Mouse (Mus musculus) CH12.LX (cell line): Measurements from ENCODE around the gene Reg3d. TPM values are rescaled to one million over a fixed set of nuclear protein-coding genes. Genes with fewer than 3 reads are reported as not detected.
"Not testable (repeated sequence)": the region's sequence is repeated elsewhere in the genome, so short reads cannot be mapped to it uniquely, and the experiment has no call there.

ENCODE experiments used
- DNase-seq: peaks from one replicate; pipeline ENCODE4 v3.0.0-alpha.2; 2013; ENCODE audit errors: extremely low read depth
- H3K27ac ChIP-seq: 2 replicates; pipeline ENCODE4 v1.5.1; 2012; ENCODE audit warnings: low read depth, mild to moderate bottlenecking, control low read depth, moderate library complexity; ENCODE audit not compliant: insufficient read depth
- H3K27me3 ChIP-seq: replicated peaks from 2 replicates; pipeline ENCODE3; 2012; ENCODE audit warnings: inconsistent platforms
- H3K36me3 ChIP-seq, 2 experiments: replicated peaks in 1 of 2; 2 replicates each; pipeline versions ENCODE3 to v1.6.1; 2012; ENCODE audit warnings: inconsistent platforms in 1 of 2, low read length in 1 of 2, mild to moderate bottlenecking in 1 of 2, mixed read lengths in 1 of 2, moderate library complexity in 1 of 2; ENCODE audit not compliant: control insufficient read depth in 1 of 2, insufficient read depth in 1 of 2
- H3K4me1 ChIP-seq, 2 experiments: 2 replicates each; pipeline ENCODE4 v1.6.1; 2012; ENCODE audit warnings: inconsistent platforms in 1 of 2, moderate library complexity in 1 of 2; ENCODE audit not compliant: insufficient read depth in 2 of 2, control insufficient read depth in 1 of 2
- H3K4me2 ChIP-seq: 2 replicates; pipeline ENCODE4 v1.6.1; 2012; ENCODE audit warnings: low read depth, mild to moderate bottlenecking, control low read depth; ENCODE audit not compliant: poor library complexity, insufficient read depth, severe bottlenecking
- H3K4me3 ChIP-seq, 3 experiments: fragments of 150-350 bp in 1 of 3; sonication (generic) in 1 of 3; replicated peaks in 1 of 3; 2 replicates each; pipeline versions ENCODE3 to v1.5.1; 2011 to 2012; ENCODE audit warnings: low read depth in 2 of 3, low read length in 2 of 3, mild to moderate bottlenecking in 2 of 3, moderate library complexity in 2 of 3, control low read depth in 1 of 3, improper control_type of control experiment in 1 of 3, inconsistent platforms in 1 of 3, mixed read lengths in 1 of 3; ENCODE audit not compliant: poor library complexity in 1 of 3
- H3K79me2 ChIP-seq: replicated peaks from 2 replicates; pipeline ENCODE4 v1.6.1; 2012; ENCODE audit warnings: mild to moderate bottlenecking, moderate library complexity; ENCODE audit not compliant: control insufficient read depth, poor library complexity, insufficient read depth, severe bottlenecking; ENCODE audit errors: extremely low read depth
- H3K9ac ChIP-seq: 2 replicates; pipeline ENCODE4 v1.6.1; 2012; ENCODE audit warnings: low read depth, mild to moderate bottlenecking, control low read depth, moderate library complexity; ENCODE audit not compliant: insufficient read depth
- H3K9me3 ChIP-seq: replicated peaks from 2 replicates; pipeline ENCODE3; 2012; ENCODE audit warnings: low read length, inconsistent platforms, mixed read lengths
- CHD2 ChIP-seq: IDR thresholded peaks from 2 replicates; pipeline ENCODE4 v1.6.1; 2011; ENCODE audit warnings: low read length, improper control_type of control experiment
- CTCF ChIP-seq, 2 experiments: IDR thresholded peaks in 1 of 2; conservative IDR thresholded peaks in 1 of 2; 2 replicates each; pipeline ENCODE4 v1.5.1; 2011 to 2012; ENCODE audit warnings: low read depth in 2 of 2, low read length in 2 of 2, improper control_type of control experiment in 1 of 2, inconsistent platforms in 1 of 2, mild to moderate bottlenecking in 1 of 2, moderate library complexity in 1 of 2
- HCFC1 ChIP-seq: IDR thresholded peaks from 2 replicates; pipeline ENCODE4 v1.6.1; 2012; ENCODE audit warnings: low read depth, mild to moderate bottlenecking, inconsistent platforms, low read length, improper control_type of control experiment
- MAX ChIP-seq: IDR thresholded peaks from 2 replicates; pipeline ENCODE4 v1.6.1; 2011; ENCODE audit warnings: low read length, improper control_type of control experiment
- MAZ ChIP-seq: IDR thresholded peaks from 2 replicates; pipeline ENCODE4 v1.6.1; 2012; ENCODE audit warnings: low read depth, mild to moderate bottlenecking, inconsistent platforms, low read length, improper control_type of control experiment, moderate library complexity
- MXI1 ChIP-seq: IDR thresholded peaks from 2 replicates; pipeline ENCODE4 v1.6.1; 2011; ENCODE audit warnings: mild to moderate bottlenecking, low read depth, low read length, improper control_type of control experiment
- MYC ChIP-seq: IDR thresholded peaks from 2 replicates; pipeline ENCODE4 v1.6.1; 2011; ENCODE audit warnings: low read depth, mild to moderate bottlenecking, improper control_type of control experiment, low read length
- PAX5 ChIP-seq: IDR thresholded peaks from 2 replicates; pipeline ENCODE4 v1.6.1; 2012; ENCODE audit warnings: low read length, inconsistent platforms, mixed read lengths
- RCOR1 ChIP-seq: conservative IDR thresholded peaks from 2 replicates; pipeline ENCODE4 v1.6.1; 2012; ENCODE audit warnings: low read depth, mild to moderate bottlenecking, inconsistent platforms, low read length, improper control_type of control experiment
- SMC3 ChIP-seq: IDR thresholded peaks from 2 replicates; pipeline ENCODE4 v1.6.1; 2011; ENCODE audit warnings: low read depth, low read length, improper control_type of control experiment
- TBP ChIP-seq: conservative IDR thresholded peaks from 2 replicates; pipeline ENCODE4 v1.6.1; 2011; ENCODE audit warnings: low read depth, low read length, improper control_type of control experiment
- TCF12 ChIP-seq: IDR thresholded peaks from 2 replicates; pipeline ENCODE4 v1.6.1; 2014; ENCODE audit warnings: low read depth, mild to moderate bottlenecking, inconsistent platforms, low read length, improper control_type of control experiment
- UBTF ChIP-seq: IDR thresholded peaks from 2 replicates; pipeline ENCODE4 v1.6.1; 2012; ENCODE audit warnings: low read depth, mild to moderate bottlenecking, inconsistent platforms, low read length, improper control_type of control experiment, moderate library complexity
- USF1 ChIP-seq: IDR thresholded peaks from 2 replicates; pipeline ENCODE4 v1.6.1; 2014; ENCODE audit warnings: low read depth, mild to moderate bottlenecking, inconsistent platforms, low read length, improper control_type of control experiment
- USF2 ChIP-seq: conservative IDR thresholded peaks from 2 replicates; pipeline ENCODE4 v1.6.1; 2011; ENCODE audit warnings: low read depth, low read length, improper control_type of control experiment
- ZC3H11A ChIP-seq: IDR thresholded peaks from 2 replicates; pipeline ENCODE4 v1.6.1; 2012; ENCODE audit warnings: low read depth, mild to moderate bottlenecking, inconsistent platforms, low read length, improper control_type of control experiment
- ZKSCAN1 ChIP-seq: IDR thresholded peaks from 2 replicates; pipeline ENCODE4 v1.6.1; 2012; ENCODE audit warnings: low read depth, inconsistent platforms, low read length, improper control_type of control experiment, borderline replicate concordance
- ZNF384 ChIP-seq: IDR thresholded peaks from 2 replicates; pipeline ENCODE4 v1.6.1; 2012; ENCODE audit warnings: low read depth, low read length, improper control_type of control experiment, inconsistent platforms
- dilution Hi-C: fragments of 300-500 bp; cut with MboI; formaldehyde crosslinking; loops from 2 replicates; pipeline ENCODE4 v1.14.3; 2020; ENCODE audit warnings: low sequenced_read_pairs; ENCODE audit not compliant: extremely low pct_unique_long_range_greater_than_20kb, extremely low pct_ligation_motif_present
- in situ Hi-C: fragments of 300-500 bp; cut with MboI; formaldehyde crosslinking; loops from 3 replicates; pipeline ENCODE4 v1.14.3; 2019; ENCODE audit warnings: low sequenced_read_pairs, low pct_ligation_motif_present, low pct_unique_long_range_greater_than_20kb, mixed read lengths
- polyA plus RNA-seq: library from polyadenylated mRNA; unstranded; fragments of >175 nt; gene quantifications from 2 replicates; pipeline ENCODE4 v1.2.1, GENCODE M21; 2012; ENCODE audit warnings: low read depth; ENCODE audit not compliant: insufficient read length
- total RNA-seq, 2 experiments: library from RNA; depleted of rRNA; stranded (reverse); fragments of 300-350 nt in 1 of 2; fragments of >200 nt in 1 of 2; gene quantifications; 2 replicates each; pipeline ENCODE4 v1.2.3; 2012 to 2014

Reg3d gene
- total and polyA plus RNA-seq, 3 experiments: not detected

DNA sequence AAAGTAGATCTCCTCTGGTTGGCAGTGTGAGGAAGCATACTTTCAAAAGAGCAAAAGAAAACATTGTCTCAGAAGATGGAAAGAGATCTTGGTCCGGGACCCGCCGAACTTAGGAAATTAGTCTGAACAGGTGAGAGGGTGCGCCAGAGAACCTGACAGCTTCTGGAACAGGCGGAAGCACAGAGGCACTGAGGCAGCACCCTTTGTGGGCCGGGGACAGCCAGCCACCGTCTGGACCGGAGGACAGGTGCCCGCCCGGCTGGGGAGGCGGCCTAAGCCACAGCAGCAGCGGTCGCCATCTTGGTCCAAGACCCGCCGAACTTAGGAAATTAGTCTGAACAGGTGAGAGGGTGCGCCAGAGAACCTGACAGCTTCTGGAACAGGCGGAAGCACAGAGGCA lies 16.7 kb upstream of the Reg3d start, which contains the start of gene Reg2:
Reg2 (plus strand) TSS at position 301 of the 400 bp plus-strand sequence.
- H3K4me2 ChIP-seq, H3K9ac ChIP-seq, dilution Hi-C loops, H3K27me3 ChIP-seq, DNase-seq, H3K4me1 ChIP-seq, H3K79me2 ChIP-seq, H3K36me3 ChIP-seq, H3K4me3 ChIP-seq, H3K27ac ChIP-seq, in situ Hi-C loops: not testable (repeated sequence)
- peaks cover 10% of the 10 kb centered on the region for H3K9me3 ChIP-seq

DNA sequence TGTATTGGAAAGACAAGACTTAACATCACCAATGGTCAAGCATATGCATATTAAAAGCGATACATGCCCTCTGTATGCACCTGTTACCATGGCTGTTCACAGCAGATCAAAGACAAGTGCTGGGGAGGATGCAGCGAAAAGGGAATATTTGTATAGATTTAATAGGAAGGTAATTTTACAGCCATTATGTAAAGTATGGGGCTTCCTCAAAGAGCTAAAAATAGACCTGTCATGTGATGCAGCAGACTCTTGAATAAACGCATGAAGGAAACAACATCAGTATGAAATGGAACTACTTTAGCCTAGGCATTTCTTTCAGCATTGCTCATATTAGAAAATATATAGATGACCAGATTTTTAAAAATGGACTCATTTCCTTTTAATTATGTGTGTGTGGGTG lies 6.9 kb upstream of the Reg3d start:
- in situ Hi-C loops: no loop called here
- H3K4me2 ChIP-seq: no peak overlapping the region
- no peaks in the 10 kb centered on the region for H3K27me3 ChIP-seq
- H3K9me3 ChIP-seq: peaks cover 41% of the 10 kb centered on the region
- H3K4me3 ChIP-seq: no peak overlapping the region
- H3K36me3 ChIP-seq: no peaks in the 10 kb centered on the region
- DNase-seq: no peak
- dilution Hi-C loops: no loop called here
- no peaks in the 10 kb centered on the region for H3K79me2 ChIP-seq
- no peaks in the 10 kb centered on the region for H3K4me1 ChIP-seq
- no peak overlapping the region for H3K9ac ChIP-seq
- TF ChIP-seq MXI1: no peak
- no peak for TF ChIP-seq CTCF (conservative IDR thresholded peaks at IDR 0.05 in 1 of 2, IDR thresholded peaks at IDR 0.05 in 1 of 2; ENCODE audit: low read depth in 2 of 2, low read length in 2 of 2)
- TF ChIP-seq ZC3H11A: no peak
- no peak for TF ChIP-seq SMC3
- TF ChIP-seq USF2: no peak
- no peak for TF ChIP-seq CHD2
- TF ChIP-seq TBP: no peak
- TF ChIP-seq TCF12: no peak
- no peak for TF ChIP-seq RCOR1
- no peak for TF ChIP-seq ZNF384
- TF ChIP-seq MYC: no peak
- TF ChIP-seq MAX: no peak
- no peak for TF ChIP-seq USF1
- TF ChIP-seq UBTF: no peak
- no peak for TF ChIP-seq PAX5
- TF ChIP-seq ZKSCAN1: no peak
- no peak for TF ChIP-seq MAZ
- no peak for TF ChIP-seq HCFC1
- H3K27ac ChIP-seq: no peak overlapping the region
